ENCODE assay signal across 14 mouse cellular contexts in the genomic region with DNA sequence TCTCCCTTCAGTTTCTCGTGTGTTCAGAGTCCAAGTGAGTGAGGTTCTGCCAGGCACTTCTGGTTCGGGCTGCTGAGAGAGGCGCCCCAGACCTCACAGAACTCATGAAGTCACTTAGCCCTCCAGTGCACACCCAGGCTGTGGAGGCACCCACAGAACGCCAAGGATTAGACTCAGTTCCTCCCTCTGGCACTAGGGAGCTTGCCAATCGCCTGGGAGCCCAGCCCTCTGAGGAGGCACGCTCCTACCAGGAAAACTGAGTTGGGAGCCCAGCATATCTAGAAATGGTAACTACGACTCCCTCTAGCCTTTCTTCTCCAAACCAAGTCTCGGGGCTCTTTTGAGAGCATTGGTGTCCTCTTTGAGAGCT. TPM values are rescaled to one million over a fixed set of nuclear protein-coding genes. Genes with fewer than 3 reads are reported as not detected.
DNase-seq lines count a peak whose midpoint lies in the region; ATAC-seq and TF ChIP-seq lines count a peak whose summit lies in the region.
"Had no signal": no experiment of that assay in that cellular context is flagged by ENCODE, and none has a peak within 500 bp of the region (broad histone marks: within the 10 kb centered on the region; RNA-seq: fewer than 3 reads in every experiment).

No protein-coding gene starts in this region.

- no peak for ATAC-seq in heart, embryonic 15.5 days (replicated peaks; ENCODE audit: insufficient number of reproducible peaks, insufficient read depth, low FRiP score, low read depth)
- no peak; the same call in 1 of the 2 replicates for ATAC-seq in lung, postnatal 0 days
- ATAC-seq in hindbrain, embryonic 13.5 days (ENCODE audit: low FRiP score) = no peak
- ATAC-seq in stomach, embryonic 14.5 days (ENCODE audit: insufficient number of reproducible peaks, insufficient read depth, low FRiP score, low read depth) = 0 out of 2 replicates have a peak, but pooled peaks have one; percentile 2
- ATAC-seq: CD4-positive, CD25-positive, alpha-beta regulatory T cell, adult 4 months had no signal

- H3K27me3 ChIP-seq in heart, embryonic 15.5 days = no peaks in the 10 kb centered on the region
- no peaks in the 10 kb centered on the region for H3K27me3 ChIP-seq in lung, postnatal 0 days (replicated peaks; ENCODE audit: insufficient read depth, low read length)
- no peaks in the 10 kb centered on the region for H3K27me3 ChIP-seq in hindbrain, embryonic 13.5 days
- H3K27me3 ChIP-seq in stomach, embryonic 14.5 days (ENCODE audit: control insufficient read depth, insufficient read depth, low read length) = no peaks in the 10 kb centered on the region

- no peak for TF ChIP-seq EP300 in lung, postnatal 0 days (IDR thresholded peaks at IDR 0.05)

- H3K27ac ChIP-seq in heart, embryonic 15.5 days = peak overlapping the region; percentile 63
- peak overlapping the region; percentile 14; the same call in 1 of the 2 replicates for H3K27ac ChIP-seq in lung, postnatal 0 days (ENCODE audit: low read length)
- peak overlapping the region; percentile 61 for H3K27ac ChIP-seq in hindbrain, embryonic 13.5 days
- H3K27ac ChIP-seq in stomach, embryonic 14.5 days (ENCODE audit: low read length) = peak overlapping the region; percentile 98

- no peak overlapping the region; the same call in 1 of the 2 replicates for H3K9ac ChIP-seq in heart, embryonic 15.5 days
- no peak overlapping the region for H3K9ac ChIP-seq in lung, postnatal 0 days (replicated peaks; ENCODE audit: low read depth)
- no peak overlapping the region; the same call in none of the 2 replicates for H3K9ac ChIP-seq in hindbrain, embryonic 13.5 days
- no peak overlapping the region for H3K9ac ChIP-seq in stomach, embryonic 14.5 days (replicated peaks; ENCODE audit: low read depth, low read length)

- H3K4me3 ChIP-seq in heart, embryonic 15.5 days = no peak overlapping the region
- no peak overlapping the region for H3K4me3 ChIP-seq in lung, postnatal 0 days (ENCODE audit: low read depth, low read length)
- H3K4me3 ChIP-seq in hindbrain, embryonic 13.5 days = no peak overlapping the region
- no peak overlapping the region for H3K4me3 ChIP-seq in stomach, embryonic 14.5 days (ENCODE audit: low read depth, low read length)

- 69% methylated on average over 8 of the region's 8 CpGs for WGBS in heart, embryonic 15.5 days
- 53% methylated on average over 8 of the region's 8 CpGs for WGBS in lung, postnatal 0 days
- 76% methylated on average over 8 of the region's 8 CpGs for WGBS in hindbrain, embryonic 13.5 days
- 41% methylated on average over 8 of the region's 8 CpGs for WGBS in stomach, embryonic 14.5 days

- H3K4me1 ChIP-seq in heart, embryonic 15.5 days (replicated peaks) = peaks cover 38% of the 10 kb centered on the region
- no peaks in the 10 kb centered on the region for H3K4me1 ChIP-seq in lung, postnatal 0 days (ENCODE audit: insufficient read depth, low read depth, low read length)
- peaks cover 52% of the 10 kb centered on the region for H3K4me1 ChIP-seq in hindbrain, embryonic 13.5 days (replicated peaks)
- peaks cover 61% of the 10 kb centered on the region for H3K4me1 ChIP-seq in stomach, embryonic 14.5 days (ENCODE audit: control insufficient read depth, insufficient read depth, low read length)

- no peak overlapping the region for H3K4me2 ChIP-seq in heart, embryonic 15.5 days
- H3K4me2 ChIP-seq in lung, postnatal 0 days (replicated peaks; ENCODE audit: low read depth, low read length) = no peak overlapping the region
- no peak overlapping the region for H3K4me2 ChIP-seq in hindbrain, embryonic 13.5 days
- H3K4me2 ChIP-seq in stomach, embryonic 14.5 days (replicated peaks; ENCODE audit: low read depth, low read length) = no peak overlapping the region

- H3K9me3 ChIP-seq in heart, embryonic 15.5 days (replicated peaks) = no peaks in the 10 kb centered on the region
- no peaks in the 10 kb centered on the region for H3K9me3 ChIP-seq in lung, postnatal 0 days (ENCODE audit: low read length)
- H3K9me3 ChIP-seq in hindbrain, embryonic 13.5 days = no peaks in the 10 kb centered on the region
- no peaks in the 10 kb centered on the region for H3K9me3 ChIP-seq in stomach, embryonic 14.5 days (ENCODE audit: control insufficient read depth, low read depth, low read length)

- no peaks in the 10 kb centered on the region for H3K36me3 ChIP-seq in heart, embryonic 15.5 days
- H3K36me3 ChIP-seq in lung, postnatal 0 days (ENCODE audit: insufficient read depth, low read length) = no peaks in the 10 kb centered on the region
- H3K36me3 ChIP-seq in hindbrain, embryonic 13.5 days = no peaks in the 10 kb centered on the region
- no peaks in the 10 kb centered on the region for H3K36me3 ChIP-seq in stomach, embryonic 14.5 days (ENCODE audit: control insufficient read depth, insufficient read depth, low read length)

- TF ChIP-seq CTCF in lung, postnatal 0 days (IDR thresholded peaks at IDR 0.05) = no peak

- DNase-seq in heart, postnatal 25 days (ENCODE audit: low spot score) = no peak
- DNase-seq in lung, postnatal 0 days (ENCODE audit: low spot score) = no peak
- no peak for DNase-seq in lung, postnatal 14 days
- DNase-seq in thymus, postnatal 10 days (ENCODE audit: low spot score in 2 of 2) = no peak
- DNase-seq in thymus, postnatal 4 days = no peak
- DNase-seq: gastrocnemius, postnatal 36 days; kidney, postnatal 36 days; right cerebral cortex, postnatal 25 days; thymus, postnatal 25 days had no signal

- intact Hi-C loops in heart, postnatal 25 days (cut with DNase I) = no loop called here

RNA-seq across cellular contexts. Expression of gene Dlk1, which starts 40.6 kb away (rescaled TPM):
- 131 and 212 TPM in 2 replicates for polyA plus RNA-seq in heart, embryonic 15.5 days (2015; fragmentation: Nextera tagmentation; extraction: Ambion mirVana)
- under 1 TPM; 0.26 to 0.61 TPM for total RNA-seq in heart, postnatal 25 days (2021)
- polyA plus RNA-seq in lung, postnatal 0 days (2015; fragmentation: Nextera tagmentation; extraction: Ambion mirVana) = 176 and 364 TPM in 2 replicates
- 88.0 and 102 TPM in 2 replicates for polyA plus RNA-seq in hindbrain, embryonic 13.5 days (2015; fragmentation: Nextera tagmentation; extraction: Ambion mirVana)
- 477 and 553 TPM in 2 replicates for polyA plus RNA-seq in stomach, embryonic 14.5 days (2014; fragmentation: Nextera tagmentation; extraction: Ambion mirVana)
- total RNA-seq: monocyte, adult 5-6 weeks had no signal
- polyA plus RNA-seq: CD4-positive, CD25-positive, alpha-beta regulatory T cell, adult 4 months had no signal

Comparison
In these comparisons a context has a peak if more than half of its experiments do, and no peak if none do; other contexts are left out.
1. H3K27ac ChIP-seq: peak in every context shown above with its lines; median percentile 98 in stomach, embryonic 14.5 days; 63 in heart, embryonic 15.5 days; 61 in hindbrain, embryonic 13.5 days; 14 in lung, postnatal 0 days.